Mouse (Mus musculus) liver, embryonic 14.5 days (tissue): ENCODE measurements at regions not wholly inside any gene's neighbourhood (a gene's known extent, or its start where the extent isn't known, plus 50 kb on each side); places are given as distances from the start of the nearest gene placed in this dataset.

ENCODE experiments used
- CTCF ChIP-seq: IDR thresholded peaks from 2 replicates; pipeline ENCODE4 v1.5.1; 2016; ENCODE audit warnings: antibody characterized with exemption, low read depth, control low read depth
- EP300 ChIP-seq: IDR thresholded peaks from 2 replicates; pipeline ENCODE4 v1.6.1; 2016; ENCODE audit warnings: antibody characterized with exemption, low read depth

DNA sequence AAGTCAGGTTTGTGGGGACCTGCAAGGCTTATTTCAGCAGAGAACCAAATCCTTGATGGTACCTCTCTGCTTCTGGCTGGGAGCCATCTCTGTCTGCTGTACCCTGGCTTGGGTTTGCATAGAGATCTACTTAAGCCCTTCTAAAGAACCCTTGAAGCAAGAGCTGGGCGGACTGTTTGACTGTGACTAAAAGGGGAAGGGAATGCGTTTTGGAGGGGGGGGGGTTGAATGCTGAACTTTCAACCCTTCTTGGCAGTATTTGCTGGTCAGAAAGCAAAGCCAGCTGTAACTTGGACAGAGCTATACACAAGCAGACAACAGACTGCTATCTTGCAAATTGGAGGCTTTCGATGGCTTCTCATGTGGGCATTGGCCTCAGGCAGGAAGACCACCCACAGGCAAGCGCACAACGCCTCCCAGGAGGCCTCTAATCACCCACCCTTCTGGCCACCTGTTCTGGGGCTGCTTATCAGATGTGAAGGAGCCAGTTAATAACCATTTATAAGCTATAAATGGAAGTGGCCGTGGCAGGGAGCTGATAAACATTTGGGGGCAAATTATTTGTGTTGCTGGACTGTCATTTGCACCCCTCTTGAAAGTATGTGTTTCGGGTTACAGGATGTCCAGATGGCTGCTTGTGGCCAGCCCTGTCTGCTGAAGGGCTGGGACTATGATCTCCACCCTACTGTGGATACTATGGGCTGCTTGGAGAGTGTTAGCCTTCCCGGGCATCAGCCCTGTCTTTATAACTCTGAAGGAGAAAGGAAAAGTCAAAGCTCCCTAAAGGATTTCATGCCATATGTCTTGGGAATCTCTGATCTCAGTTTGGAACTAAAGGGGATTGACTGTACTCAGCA is 95.5 kb upstream of the Ercc6l2 start:
- TF ChIP-seq CTCF (no peak), EP300 (peak; percentile 56; the same call in 1 of the 2 replicates)
